Mouse (Mus musculus) spleen, postnatal 4 days (tissue): ENCODE results near the gene Ccdc15.
"Not testable (repeated sequence)": the region's sequence is repeated elsewhere in the genome, so short reads cannot be mapped to it uniquely, and the experiment has no call there.

Experiments
- DNase-seq, 2 experiments: peaks; one replicate each; pipeline ENCODE4 v3.0.0; 2022; ENCODE audit warnings: low spot score in 2 of 2

Ccdc15 gene

GRCm38 (mm10) chr9:37351266-37351665, 3.0 kb upstream of the Ccdc15 start:
- no peak for DNase-seq

- DNase-seq, result no peak
These were observed 818 bp upstream of the Ccdc15 start for GRCm38 (mm10) chr9:37349050-37349449.

GRCm38 (mm10) chr9:37347184-37347987, 846 bp downstream of the Ccdc15 start:
- peak; percentile 13 to 64 for DNase-seq

GRCm38 (mm10) chr9:37345406-37345805, 2.8 kb downstream of the Ccdc15 start:
- DNase-seq, result no peak

- DNase-seq, result no peak
These were observed 18.8 kb downstream of the Ccdc15 start for GRCm38 (mm10) chr9:37329456-37329855.

- no peak for DNase-seq
These were observed 46.5 kb downstream of the Ccdc15 start for GRCm38 (mm10) chr9:37301720-37302119.

GRCm38 (mm10) chr9:37300501-37300900, 47.7 kb downstream of the Ccdc15 start:
- not testable (repeated sequence) for DNase-seq

GRCm38 (mm10) chr9:37295586-37295985, 52.6 kb downstream of the Ccdc15 start:
- no peak for DNase-seq

- no peak for DNase-seq
These were observed 81.6 kb downstream of the Ccdc15 start for GRCm38 (mm10) chr9:37266622-37267021.

- peak in 1 of 2 experiments; percentile 37 for DNase-seq
These were observed 92.4 kb downstream of the Ccdc15 start for GRCm38 (mm10) chr9:37255889-37256225.

GRCm38 (mm10) chr9:37255149-37255888, 92.9 kb downstream of the Ccdc15 start, which contains the start of gene Slc37a2:
TSS of gene Slc37a2 (minus strand) at chr9:37255738.
- DNase-seq, result peak; percentile 36 to 76

GRCm38 (mm10) chr9:37254531-37255110, 93.6 kb downstream of the Ccdc15 start:
- no peak for DNase-seq

GRCm38 (mm10) chr9:37250631-37251030, 97.6 kb downstream of the Ccdc15 start:
- DNase-seq, result no peak

- no peak for DNase-seq
These were observed 98.3 kb downstream of the Ccdc15 start for GRCm38 (mm10) chr9:37249976-37250375.

- no peak for DNase-seq
These were observed 99.8 kb downstream of the Ccdc15 start for GRCm38 (mm10) chr9:37248381-37248906.

GRCm38 (mm10) chr9:37247429-37247828, 100.8 kb downstream of the Ccdc15 start:
- no peak for DNase-seq

- DNase-seq, result no peak
These were observed 102.4 kb downstream of the Ccdc15 start for GRCm38 (mm10) chr9:37245810-37246209.

- no peak for DNase-seq
These were observed 102.8 kb downstream of the Ccdc15 start for GRCm38 (mm10) chr9:37245404-37245803.

- no peak for DNase-seq
These were observed 103.6 kb downstream of the Ccdc15 start for GRCm38 (mm10) chr9:37244600-37244999.

- DNase-seq, result no peak
These were observed 105.5 kb downstream of the Ccdc15 start for GRCm38 (mm10) chr9:37242764-37243163.

GRCm38 (mm10) chr9:37235951-37236737, 112.1 kb downstream of the Ccdc15 start:
- no peak for DNase-seq
